Mouse (Mus musculus) CH12.LX (cell line): Measurements from ENCODE around the gene Rccd1. TPM values are rescaled to one million over a fixed set of nuclear protein-coding genes. Genes with fewer than 3 reads are reported as not detected.

Source experiments
- DNase-seq: peaks from one replicate; pipeline ENCODE4 v3.0.0-alpha.2; 2013; ENCODE audit errors: extremely low read depth
- H3K27ac ChIP-seq: 2 replicates; pipeline ENCODE4 v1.5.1; 2012; ENCODE audit warnings: low read depth, mild to moderate bottlenecking, control low read depth, moderate library complexity; ENCODE audit not compliant: insufficient read depth
- H3K27me3 ChIP-seq: replicated peaks from 2 replicates; pipeline ENCODE3; 2012; ENCODE audit warnings: inconsistent platforms
- H3K36me3 ChIP-seq, 2 experiments: replicated peaks in 1 of 2; 2 replicates each; pipeline versions ENCODE3 to v1.6.1; 2012; ENCODE audit warnings: inconsistent platforms in 1 of 2, low read length in 1 of 2, mild to moderate bottlenecking in 1 of 2, mixed read lengths in 1 of 2, moderate library complexity in 1 of 2; ENCODE audit not compliant: control insufficient read depth in 1 of 2, insufficient read depth in 1 of 2
- H3K4me1 ChIP-seq, 2 experiments: 2 replicates each; pipeline ENCODE4 v1.6.1; 2012; ENCODE audit warnings: inconsistent platforms in 1 of 2, moderate library complexity in 1 of 2; ENCODE audit not compliant: insufficient read depth in 2 of 2, control insufficient read depth in 1 of 2
- H3K4me2 ChIP-seq: 2 replicates; pipeline ENCODE4 v1.6.1; 2012; ENCODE audit warnings: low read depth, mild to moderate bottlenecking, control low read depth; ENCODE audit not compliant: poor library complexity, insufficient read depth, severe bottlenecking
- H3K4me3 ChIP-seq, 3 experiments: fragments of 150-350 bp in 1 of 3; sonication (generic) in 1 of 3; replicated peaks in 1 of 3; 2 replicates each; pipeline versions ENCODE3 to v1.5.1; 2011 to 2012; ENCODE audit warnings: low read depth in 2 of 3, low read length in 2 of 3, mild to moderate bottlenecking in 2 of 3, moderate library complexity in 2 of 3, control low read depth in 1 of 3, improper control_type of control experiment in 1 of 3, inconsistent platforms in 1 of 3, mixed read lengths in 1 of 3; ENCODE audit not compliant: poor library complexity in 1 of 3
- H3K79me2 ChIP-seq: replicated peaks from 2 replicates; pipeline ENCODE4 v1.6.1; 2012; ENCODE audit warnings: mild to moderate bottlenecking, moderate library complexity; ENCODE audit not compliant: control insufficient read depth, poor library complexity, insufficient read depth, severe bottlenecking; ENCODE audit errors: extremely low read depth
- H3K9ac ChIP-seq: 2 replicates; pipeline ENCODE4 v1.6.1; 2012; ENCODE audit warnings: low read depth, mild to moderate bottlenecking, control low read depth, moderate library complexity; ENCODE audit not compliant: insufficient read depth
- H3K9me3 ChIP-seq: replicated peaks from 2 replicates; pipeline ENCODE3; 2012; ENCODE audit warnings: low read length, inconsistent platforms, mixed read lengths
- CHD1 ChIP-seq: IDR thresholded peaks from 2 replicates; pipeline ENCODE4 v1.6.1; 2012; ENCODE audit warnings: low read depth, low read length, improper control_type of control experiment, inconsistent platforms
- CHD2 ChIP-seq: IDR thresholded peaks from 2 replicates; pipeline ENCODE4 v1.6.1; 2011; ENCODE audit warnings: low read length, improper control_type of control experiment
- CTCF ChIP-seq, 2 experiments: IDR thresholded peaks in 1 of 2; conservative IDR thresholded peaks in 1 of 2; 2 replicates each; pipeline ENCODE4 v1.5.1; 2011 to 2012; ENCODE audit warnings: low read depth in 2 of 2, low read length in 2 of 2, improper control_type of control experiment in 1 of 2, inconsistent platforms in 1 of 2, mild to moderate bottlenecking in 1 of 2, moderate library complexity in 1 of 2
- E2F4 ChIP-seq: IDR thresholded peaks from 2 replicates; pipeline ENCODE4 v1.6.1; 2011; ENCODE audit warnings: low read depth, low read length, improper control_type of control experiment; ENCODE audit not compliant: insufficient replicate concordance
- ELF1 ChIP-seq: IDR thresholded peaks from 2 replicates; pipeline ENCODE4 v1.6.1; 2014; ENCODE audit warnings: low read depth, mild to moderate bottlenecking, inconsistent platforms, low read length, improper control_type of control experiment
- ETS1 ChIP-seq: conservative IDR thresholded peaks from 2 replicates; pipeline ENCODE4 v1.6.1; 2012; ENCODE audit warnings: low read depth, mild to moderate bottlenecking, inconsistent platforms, low read length, improper control_type of control experiment, moderate library complexity
- IRF4 ChIP-seq: IDR thresholded peaks from 2 replicates; pipeline ENCODE4 v1.6.1; 2014; ENCODE audit warnings: low read depth, mild to moderate bottlenecking, inconsistent platforms, low read length, improper control_type of control experiment
- JUN ChIP-seq: IDR thresholded peaks from 2 replicates; pipeline ENCODE4 v1.6.1; 2011; ENCODE audit warnings: low read depth, mild to moderate bottlenecking, low read length, improper control_type of control experiment, moderate library complexity; ENCODE audit not compliant: insufficient read depth
- JUND ChIP-seq: conservative IDR thresholded peaks from 2 replicates; pipeline ENCODE4 v1.6.1; 2011; ENCODE audit warnings: low read depth, low read length, improper control_type of control experiment
- KAT2A ChIP-seq: IDR thresholded peaks from 2 replicates; pipeline ENCODE4 v1.6.1; 2012; ENCODE audit warnings: low read length, improper control_type of control experiment, inconsistent platforms; ENCODE audit not compliant: insufficient replicate concordance
- MAFK ChIP-seq: IDR thresholded peaks from 2 replicates; pipeline ENCODE4 v1.6.1; 2011; ENCODE audit warnings: low read length, improper control_type of control experiment; ENCODE audit not compliant: insufficient replicate concordance
- MAX ChIP-seq: IDR thresholded peaks from 2 replicates; pipeline ENCODE4 v1.6.1; 2011; ENCODE audit warnings: low read length, improper control_type of control experiment
- MAZ ChIP-seq: IDR thresholded peaks from 2 replicates; pipeline ENCODE4 v1.6.1; 2012; ENCODE audit warnings: low read depth, mild to moderate bottlenecking, inconsistent platforms, low read length, improper control_type of control experiment, moderate library complexity
- MEF2A ChIP-seq: IDR thresholded peaks from 2 replicates; pipeline ENCODE4 v1.6.1; 2014; ENCODE audit warnings: low read depth, mild to moderate bottlenecking, inconsistent platforms, low read length, improper control_type of control experiment, borderline replicate concordance
- MXI1 ChIP-seq: IDR thresholded peaks from 2 replicates; pipeline ENCODE4 v1.6.1; 2011; ENCODE audit warnings: mild to moderate bottlenecking, low read depth, low read length, improper control_type of control experiment
- NELFE ChIP-seq: IDR thresholded peaks from 2 replicates; pipeline ENCODE4 v1.6.1; 2011; ENCODE audit warnings: low read depth, low read length, improper control_type of control experiment
- NRF1 ChIP-seq: IDR thresholded peaks from 2 replicates; pipeline ENCODE4 v1.6.1; 2014; ENCODE audit warnings: low read depth, mild to moderate bottlenecking, inconsistent platforms, low read length, improper control_type of control experiment, moderate library complexity
- POLR2A ChIP-seq: IDR thresholded peaks from 2 replicates; pipeline ENCODE4 v1.6.1; 2011; ENCODE audit warnings: low read depth, mild to moderate bottlenecking, improper control_type of control experiment, low read length
- POLR2AphosphoS2 ChIP-seq: IDR thresholded peaks from 2 replicates; pipeline ENCODE4 v1.6.1; 2011; ENCODE audit warnings: low read depth, low read length, improper control_type of control experiment
- RAD21 ChIP-seq: IDR thresholded peaks from 2 replicates; pipeline ENCODE4 v1.6.1; 2011; ENCODE audit warnings: low read depth, mild to moderate bottlenecking, low read length, improper control_type of control experiment, moderate library complexity
- SIN3A ChIP-seq: IDR thresholded peaks from 2 replicates; pipeline ENCODE4 v1.6.1; 2012; ENCODE audit warnings: low read length, improper control_type of control experiment, inconsistent platforms
- SMC3 ChIP-seq: IDR thresholded peaks from 2 replicates; pipeline ENCODE4 v1.6.1; 2011; ENCODE audit warnings: low read depth, low read length, improper control_type of control experiment
- TCF12 ChIP-seq: IDR thresholded peaks from 2 replicates; pipeline ENCODE4 v1.6.1; 2014; ENCODE audit warnings: low read depth, mild to moderate bottlenecking, inconsistent platforms, low read length, improper control_type of control experiment
- UBTF ChIP-seq: IDR thresholded peaks from 2 replicates; pipeline ENCODE4 v1.6.1; 2012; ENCODE audit warnings: low read depth, mild to moderate bottlenecking, inconsistent platforms, low read length, improper control_type of control experiment, moderate library complexity
- USF2 ChIP-seq: conservative IDR thresholded peaks from 2 replicates; pipeline ENCODE4 v1.6.1; 2011; ENCODE audit warnings: low read depth, low read length, improper control_type of control experiment
- ZC3H11A ChIP-seq: IDR thresholded peaks from 2 replicates; pipeline ENCODE4 v1.6.1; 2012; ENCODE audit warnings: low read depth, mild to moderate bottlenecking, inconsistent platforms, low read length, improper control_type of control experiment
- ZKSCAN1 ChIP-seq: IDR thresholded peaks from 2 replicates; pipeline ENCODE4 v1.6.1; 2012; ENCODE audit warnings: low read depth, inconsistent platforms, low read length, improper control_type of control experiment, borderline replicate concordance
- ZMIZ1 ChIP-seq: IDR thresholded peaks from 2 replicates; pipeline ENCODE4 v1.6.1; 2012; ENCODE audit warnings: low read depth, mild to moderate bottlenecking, inconsistent platforms, low read length, improper control_type of control experiment
- ZNF384 ChIP-seq: IDR thresholded peaks from 2 replicates; pipeline ENCODE4 v1.6.1; 2012; ENCODE audit warnings: low read depth, low read length, improper control_type of control experiment, inconsistent platforms
- dilution Hi-C: fragments of 300-500 bp; cut with MboI; formaldehyde crosslinking; loops from 2 replicates; pipeline ENCODE4 v1.14.3; 2020; ENCODE audit warnings: low sequenced_read_pairs; ENCODE audit not compliant: extremely low pct_unique_long_range_greater_than_20kb, extremely low pct_ligation_motif_present
- in situ Hi-C: fragments of 300-500 bp; cut with MboI; formaldehyde crosslinking; loops from 3 replicates; pipeline ENCODE4 v1.14.3; 2019; ENCODE audit warnings: low sequenced_read_pairs, low pct_ligation_motif_present, low pct_unique_long_range_greater_than_20kb, mixed read lengths
- polyA plus RNA-seq: library from polyadenylated mRNA; unstranded; fragments of >175 nt; gene quantifications from 2 replicates; pipeline ENCODE4 v1.2.1, GENCODE M21; 2012; ENCODE audit warnings: low read depth; ENCODE audit not compliant: insufficient read length
- total RNA-seq, 2 experiments: library from RNA; depleted of rRNA; stranded (reverse); fragments of 300-350 nt in 1 of 2; fragments of >200 nt in 1 of 2; gene quantifications; 2 replicates each; pipeline ENCODE4 v1.2.3; 2012 to 2014

Gene Rccd1
- total and polyA plus RNA-seq, 3 experiments = 17.4 to 18.5 (median 18.3) TPM

GRCm38 (mm10) chr7:80371041-80371751 is 46.9 kb upstream of the Rccd1 start, which contains the start of gene Man2a2:
Gene Man2a2, minus strand, starts transcription at chr7:80371375.
- peak within 1 kb of the TSS; percentile 95 for H3K9ac ChIP-seq
- H3K36me3 ChIP-seq = peaks cover 24 to 25% of the 10 kb centered on the region in 2 experiments
- no peak for TF ChIP-seq MAX
- TF ChIP-seq SMC3 = peak; percentile 57
- TF ChIP-seq MAFK = no peak
- TF ChIP-seq POLR2A = peak; percentile 48
- TF ChIP-seq JUN = no peak
- peak; percentile 75 for TF ChIP-seq TCF12
- TF ChIP-seq RAD21 = no peak; the same call in 1 of the 2 replicates
- TF ChIP-seq KAT2A = no peak
- TF ChIP-seq ZNF384 = no peak
- no peak for TF ChIP-seq POLR2AphosphoS2
- TF ChIP-seq CHD1 = no peak
- TF ChIP-seq NRF1 = peak; percentile 66
- peak; percentile 70; the same call in 1 of the 2 replicates for TF ChIP-seq MEF2A
- no peak for TF ChIP-seq ZMIZ1
- no peak for TF ChIP-seq CHD2
- no peak for TF ChIP-seq ZC3H11A
- TF ChIP-seq CTCF (conservative IDR thresholded peaks at IDR 0.05 in 1 of 2, IDR thresholded peaks at IDR 0.05 in 1 of 2; ENCODE audit: low read depth in 2 of 2, low read length in 2 of 2) = peak in 1 of 2 experiments; percentile 99; a peak in 2 of 4 replicates
- no peak for TF ChIP-seq SIN3A
- no peak for TF ChIP-seq ETS1
- TF ChIP-seq IRF4 = peak; percentile 31; the same call in 1 of the 2 replicates
- TF ChIP-seq ELF1 = peak; percentile 66
- TF ChIP-seq MXI1 = 0 out of 2 replicates have a peak, but pooled peaks have one; percentile 34
- TF ChIP-seq USF2 = no peak
- peak; percentile 68 for TF ChIP-seq NELFE
- no peak; the same call in 1 of the 2 replicates for TF ChIP-seq MAZ
- peak; percentile 68 for TF ChIP-seq UBTF
- no peak for TF ChIP-seq E2F4
- TF ChIP-seq ZKSCAN1 = no peak
- TF ChIP-seq JUND = no peak
- H3K4me1 ChIP-seq = peaks cover 23 to 74% of the 10 kb centered on the region in 2 experiments
- peak within 1 kb of the TSS; percentile 81 to 93 (median 88) for H3K4me3 ChIP-seq
- in situ Hi-C loops = loop anchor here (10.0 kb wide), 1 partner anchor 226 kb away; no protein-coding TSS in a partner anchor
- peaks cover 6% of the 10 kb centered on the region for H3K79me2 ChIP-seq
- peak within 1 kb of the TSS; percentile 61; the same call in 1 of the 2 replicates for H3K27ac ChIP-seq
- H3K4me2 ChIP-seq = peak within 1 kb of the TSS; percentile 80
- H3K27me3 ChIP-seq = no peaks in the 10 kb centered on the region
- dilution Hi-C loops = no loop called here
- no peak for DNase-seq
- no peaks in the 10 kb centered on the region for H3K9me3 ChIP-seq
